Comparison of ENCODE assay signal across 18 mouse cellular contexts in the genomic region with DNA sequence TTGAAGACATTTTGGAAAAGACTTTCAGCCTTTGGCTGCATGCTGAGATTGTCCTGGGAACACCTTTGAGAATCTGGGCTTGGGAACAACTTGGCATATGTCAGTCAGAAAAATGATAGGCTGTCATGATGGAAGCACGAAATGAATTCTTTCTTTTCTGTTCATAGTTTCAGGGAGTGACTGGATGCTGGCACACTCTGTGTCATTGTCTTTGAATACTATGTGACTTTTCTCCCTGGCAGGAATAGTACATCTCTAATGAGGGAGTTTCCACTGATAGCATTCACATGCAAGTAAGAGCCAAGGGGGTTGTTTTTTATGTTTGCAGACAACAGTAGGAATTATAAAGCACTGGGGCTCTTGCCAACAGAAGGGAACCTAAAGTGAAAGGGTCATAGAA.
A peak's percentile ranks its signal among the peaks of the same experiment; 100 is the strongest.
DNase-seq lines count a peak whose midpoint lies in the region; ATAC-seq and TF ChIP-seq lines count a peak whose summit lies in the region.
"Had no signal": no experiment of that assay in that cellular context is flagged by ENCODE, and none has a peak within 500 bp of the region (broad histone marks: within the 10 kb centered on the region; RNA-seq: fewer than 3 reads in every experiment).

No protein-coding gene starts in this region.

- WGBS in heart, adult 2 months = 13% methylated on average over 1 of the region's 1 CpGs
- 65% methylated on average over 1 of the region's 1 CpGs for WGBS in heart, embryonic 12.5 days

- TF ChIP-seq CTCF in heart, adult 2 months (IDR thresholded peaks at IDR 0.05) = no peak

- H3K4me2 ChIP-seq in heart, embryonic 12.5 days = no peak overlapping the region
- H3K4me2 ChIP-seq: embryonic facial prominence, embryonic 15.5 days; heart, embryonic 15.5 days; hindbrain, embryonic 13.5 days; limb, embryonic 15.5 days; lung, embryonic 15.5 days; midbrain, embryonic 12.5 days had no signal

- no peak for ATAC-seq in heart, embryonic 12.5 days (ENCODE audit: insufficient number of reproducible peaks, low FRiP score)
- ATAC-seq in CD4-positive, CD25-positive, alpha-beta regulatory T cell, adult 4 months = no peak

- peak overlapping the region; percentile 77 for H3K27ac ChIP-seq in heart, adult 2 months
- H3K27ac ChIP-seq in heart, embryonic 12.5 days (ENCODE audit: poor library complexity, severe bottlenecking) = no peak overlapping the region
- H3K27ac ChIP-seq: embryonic facial prominence, embryonic 15.5 days; heart, embryonic 15.5 days; hindbrain, embryonic 13.5 days; limb, embryonic 15.5 days; liver, embryonic 14.5 days; lung, embryonic 15.5 days; midbrain, embryonic 12.5 days; stomach, postnatal 0 days had no signal

- intact Hi-C loops in heart, adult 2 months (cut with DNase I) = loop anchor here (1.0 to 5.0 kb wide), 2 partner anchors 22 to 42 kb away; no protein-coding TSS in a partner anchor

- H3K27me3 ChIP-seq in heart, adult 2 months (ENCODE audit: control insufficient read depth, insufficient read depth, low read length) = no peaks in the 10 kb centered on the region
- no peaks in the 10 kb centered on the region for H3K27me3 ChIP-seq in heart, embryonic 12.5 days (replicated peaks)
- H3K27me3 ChIP-seq: embryonic facial prominence, embryonic 15.5 days; heart, embryonic 15.5 days; hindbrain, embryonic 13.5 days; limb, embryonic 15.5 days; lung, embryonic 15.5 days; midbrain, embryonic 12.5 days had no signal

- no peaks in the 10 kb centered on the region; the same call in 1 of the 2 replicates for H3K9me3 ChIP-seq in heart, embryonic 12.5 days (replicated peaks)
- H3K9me3 ChIP-seq: embryonic facial prominence, embryonic 15.5 days; heart, embryonic 15.5 days; hindbrain, embryonic 13.5 days; limb, embryonic 15.5 days; lung, embryonic 15.5 days; midbrain, embryonic 12.5 days had no signal

- no peaks in the 10 kb centered on the region for H3K79me2 ChIP-seq in heart, adult 2 months (replicated peaks; ENCODE audit: control insufficient read depth, insufficient read depth, low read length)

- H3K36me3 ChIP-seq in heart, adult 2 months (ENCODE audit: control insufficient read depth, insufficient read depth, low read length) = no peaks in the 10 kb centered on the region; the same call in 1 of the 2 replicates
- H3K36me3 ChIP-seq in heart, embryonic 12.5 days = no peaks in the 10 kb centered on the region
- H3K36me3 ChIP-seq: embryonic facial prominence, embryonic 15.5 days; heart, embryonic 15.5 days; hindbrain, embryonic 13.5 days; limb, embryonic 15.5 days; lung, embryonic 15.5 days; midbrain, embryonic 12.5 days had no signal

- no peak overlapping the region for H3K4me3 ChIP-seq in heart, adult 2 months
- H3K4me3 ChIP-seq in heart, embryonic 12.5 days = no peak overlapping the region
- H3K4me3 ChIP-seq: embryonic facial prominence, embryonic 15.5 days; heart, embryonic 15.5 days; hindbrain, embryonic 13.5 days; limb, embryonic 15.5 days; lung, embryonic 15.5 days; midbrain, embryonic 12.5 days had no signal

- no peak overlapping the region for H3K9ac ChIP-seq in heart, adult 2 months (ENCODE audit: low read depth, low read length)
- no peak overlapping the region for H3K9ac ChIP-seq in heart, embryonic 12.5 days
- H3K9ac ChIP-seq: embryonic facial prominence, embryonic 15.5 days; heart, embryonic 15.5 days; hindbrain, embryonic 13.5 days; limb, embryonic 15.5 days; liver, embryonic 14.5 days; lung, embryonic 15.5 days; midbrain, embryonic 12.5 days had no signal

- H3K4me1 ChIP-seq in heart, adult 2 months (ENCODE audit: control insufficient read depth, insufficient read depth, low read length) = peaks cover 2% of the 10 kb centered on the region
- H3K4me1 ChIP-seq in heart, embryonic 12.5 days (replicated peaks) = no peaks in the 10 kb centered on the region
- H3K4me1 ChIP-seq: embryonic facial prominence, embryonic 15.5 days; heart, embryonic 15.5 days; hindbrain, embryonic 13.5 days; limb, embryonic 15.5 days; lung, embryonic 15.5 days; midbrain, embryonic 12.5 days had no signal

- peak in 1 of 2 experiments; percentile 18 for DNase-seq in heart, adult 2 months
- peak; percentile 19 for DNase-seq in kidney, adult 9 months
- no peak for DNase-seq in kidney, adult 11 months
- peak; percentile 2 for DNase-seq in lung, postnatal 25 days (ENCODE audit: low spot score)
- no peak for DNase-seq in lung, postnatal 14 days
- DNase-seq: adrenal gland, postnatal 10 days; cerebellum, adult 9-10 months; left cerebral cortex, postnatal 4 days had no signal

- no peak for TF ChIP-seq POLR2A in heart, adult 2 months (IDR thresholded peaks at IDR 0.05; ENCODE audit: insufficient read depth, low read depth, low read length)

- no peak for TF ChIP-seq EP300 in heart, adult 2 months (IDR thresholded peaks at IDR 0.05; ENCODE audit: insufficient read depth, low read depth, low read length)

Comparison
In these comparisons a context has a peak if more than half of its experiments do, and no peak if none do; other contexts are left out.
1. DNase-seq: peak in kidney, adult 9 months (single experiment) and lung, postnatal 25 days (single experiment); none in kidney, adult 11 months (single experiment) and lung, postnatal 14 days (single experiment).